Mouse (Mus musculus): ENCODE results near the gene Olfml1. TPM values are rescaled to one million over a fixed set of nuclear protein-coding genes. Genes with fewer than 3 reads are reported as not detected.

Gene Olfml1
- 6.5 and 7.2 TPM in 2 replicates for polyA plus RNA-seq (2016; fragmentation: Nextera tagmentation; extraction: Ambion mirVana)

DNA sequence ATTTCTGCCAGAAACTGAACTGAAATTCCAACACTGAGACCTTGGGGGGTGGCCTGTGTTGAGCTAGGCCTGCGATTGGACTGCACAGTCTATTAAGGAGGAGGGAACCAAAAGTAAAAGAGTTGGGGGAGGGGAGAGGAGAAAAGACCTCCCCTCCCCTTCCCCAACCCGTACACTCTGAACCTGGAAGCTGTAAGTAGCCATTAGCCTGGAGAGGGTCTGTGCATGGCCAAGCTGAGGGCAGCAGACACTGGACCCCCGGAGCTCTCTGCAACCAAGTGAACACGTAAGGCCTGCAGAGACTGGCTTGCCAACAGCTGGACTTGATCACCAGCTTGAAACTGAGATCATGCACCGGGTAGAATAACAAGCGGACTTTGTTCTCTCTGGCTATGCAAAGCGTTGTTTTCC is at the start of gene Olfml1:
Gene Olfml1 (plus strand): TSS at position 186 of the 411 bp plus-strand sequence.
- Histone ChIP-seq H3K27ac (ENCODE audit: poor library complexity, severe bottlenecking) (peak within 1 kb of the TSS; percentile 44), H3K4me3 (peak within 1 kb of the TSS; percentile 19), H3K4me2 (peak within 1 kb of the TSS; percentile 39), H3K4me1 (replicated peaks) (no peaks in the 10 kb centered on the region), H3K36me3 (peaks cover 5% of the 10 kb centered on the region; the same call in 1 of the 2 replicates), H3K9ac (no peak within 1 kb of the TSS), H3K27me3 (replicated peaks) (no peaks in the 10 kb centered on the region), H3K9me3 (replicated peaks) (no peaks in the 10 kb centered on the region)
- 48% methylated on average over 7 of the region's 7 CpGs for WGBS
- ATAC-seq (ENCODE audit: insufficient number of reproducible peaks, low FRiP score) = peak; percentile 77

DNA sequence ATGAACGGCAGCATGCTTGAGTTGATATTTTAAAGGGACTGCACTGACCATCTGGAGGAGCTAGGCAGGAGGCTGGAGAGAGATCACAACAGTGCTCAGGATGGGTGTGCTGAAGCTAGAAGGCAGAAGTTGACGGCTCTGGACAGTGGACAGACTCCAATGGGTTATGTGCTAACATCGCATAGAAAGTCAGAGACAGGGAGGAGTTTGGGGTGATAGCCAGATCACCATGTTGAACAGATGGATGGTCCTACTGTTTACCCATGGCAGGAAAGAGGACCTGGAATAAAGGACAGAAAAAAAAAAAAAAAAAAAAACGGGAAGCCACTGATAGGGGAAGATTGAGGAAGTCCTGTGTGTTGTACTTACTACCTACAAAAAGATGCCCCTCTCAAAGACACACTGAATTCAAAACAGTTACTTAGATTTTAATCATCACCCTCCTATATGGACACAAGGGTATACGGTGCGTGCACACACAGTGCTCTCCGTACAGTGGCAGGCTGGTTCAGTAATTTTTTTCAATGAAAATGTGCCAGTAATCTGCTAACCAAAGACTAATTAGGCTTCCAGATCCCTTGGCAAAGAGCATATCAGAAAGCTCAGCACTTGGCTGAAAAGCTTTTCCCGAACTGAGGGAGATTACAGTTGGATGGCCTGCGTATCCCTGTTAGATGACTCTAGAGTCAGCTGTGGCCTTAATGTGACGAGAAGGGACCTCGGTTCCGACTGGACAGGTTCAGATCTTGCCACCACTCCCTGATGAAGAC is 47.8 kb upstream of the Olfml1 start:
- H3K4me1 ChIP-seq (replicated peaks) = no peaks in the 10 kb centered on the region
- H3K4me2 ChIP-seq = no peak overlapping the region
- H3K9ac ChIP-seq = no peak overlapping the region
- no peak overlapping the region for H3K27ac ChIP-seq (ENCODE audit: poor library complexity, severe bottlenecking)
- H3K4me3 ChIP-seq = no peak overlapping the region
- H3K27me3 ChIP-seq (replicated peaks) = 0 out of 2 replicates have a peak, but pooled peaks cover 4% of the 10 kb centered on the region
- no peaks in the 10 kb centered on the region for H3K9me3 ChIP-seq (replicated peaks)
- H3K36me3 ChIP-seq = no peaks in the 10 kb centered on the region
- 75% methylated on average over 12 of the region's 12 CpGs for WGBS
- ATAC-seq (ENCODE audit: insufficient number of reproducible peaks, low FRiP score) = no peak

DNA sequence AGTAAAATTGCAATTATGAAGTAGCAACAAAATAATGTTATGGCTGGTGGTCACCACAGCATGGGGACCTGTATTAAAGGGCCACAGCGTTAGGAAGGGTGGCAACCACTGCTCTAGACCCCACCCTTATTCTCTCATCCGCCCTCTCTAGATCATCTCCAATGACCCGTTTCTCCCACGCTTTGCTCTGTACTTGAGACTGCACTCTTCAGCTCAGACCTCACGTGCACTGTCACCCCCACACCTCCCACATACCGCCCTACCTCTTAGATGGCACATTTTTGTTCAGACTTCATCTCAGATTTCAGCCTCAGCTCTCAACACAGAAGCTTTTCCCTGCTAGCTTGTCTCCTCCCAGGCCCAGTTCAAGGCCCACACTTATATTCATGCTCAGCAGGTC is 45.8 kb upstream of the Olfml1 start:
- no peak overlapping the region for H3K9ac ChIP-seq
- no peaks in the 10 kb centered on the region for H3K36me3 ChIP-seq
- ATAC-seq (ENCODE audit: insufficient number of reproducible peaks, low FRiP score) = no peak
- no peak overlapping the region for H3K27ac ChIP-seq (ENCODE audit: poor library complexity, severe bottlenecking)
- 80% methylated on average over 6 of the region's 6 CpGs for WGBS
- H3K4me1 ChIP-seq (replicated peaks) = no peaks in the 10 kb centered on the region
- H3K9me3 ChIP-seq (replicated peaks) = no peaks in the 10 kb centered on the region
- H3K27me3 ChIP-seq (replicated peaks) = 0 out of 2 replicates have a peak, but pooled peaks cover 4% of the 10 kb centered on the region
- no peak overlapping the region for H3K4me3 ChIP-seq
- no peak overlapping the region for H3K4me2 ChIP-seq

DNA sequence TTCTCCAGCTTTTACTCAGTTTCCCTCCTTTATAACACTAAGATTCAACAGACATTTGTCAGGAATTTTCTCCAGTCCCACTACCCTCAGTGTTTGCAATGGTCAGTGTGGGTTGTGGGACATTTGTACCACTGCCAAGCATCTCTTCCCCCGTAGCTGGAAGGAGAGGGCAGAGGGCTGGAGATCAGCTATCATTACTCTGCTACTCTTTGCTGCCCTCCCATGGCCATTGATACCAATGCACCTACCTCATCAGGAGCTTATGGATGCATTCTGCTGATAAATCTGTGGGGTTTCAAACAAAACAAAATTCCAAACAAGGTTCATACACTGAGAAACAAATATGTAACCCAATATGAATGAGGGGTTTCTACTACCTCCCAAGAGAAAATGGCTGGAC is 40.9 kb upstream of the Olfml1 start:
- Histone ChIP-seq H3K9ac (no peak overlapping the region), H3K9me3 (replicated peaks) (no peaks in the 10 kb centered on the region), H3K4me1 (replicated peaks) (no peaks in the 10 kb centered on the region), H3K27me3 (replicated peaks) (no peaks in the 10 kb centered on the region), H3K27ac (ENCODE audit: poor library complexity, severe bottlenecking) (no peak overlapping the region), H3K4me2 (no peak overlapping the region), H3K36me3 (no peaks in the 10 kb centered on the region), H3K4me3 (no peak overlapping the region)
- WGBS = 11% methylated on average over 1 of the region's 1 CpGs
- no peak for ATAC-seq (ENCODE audit: insufficient number of reproducible peaks, low FRiP score)

DNA sequence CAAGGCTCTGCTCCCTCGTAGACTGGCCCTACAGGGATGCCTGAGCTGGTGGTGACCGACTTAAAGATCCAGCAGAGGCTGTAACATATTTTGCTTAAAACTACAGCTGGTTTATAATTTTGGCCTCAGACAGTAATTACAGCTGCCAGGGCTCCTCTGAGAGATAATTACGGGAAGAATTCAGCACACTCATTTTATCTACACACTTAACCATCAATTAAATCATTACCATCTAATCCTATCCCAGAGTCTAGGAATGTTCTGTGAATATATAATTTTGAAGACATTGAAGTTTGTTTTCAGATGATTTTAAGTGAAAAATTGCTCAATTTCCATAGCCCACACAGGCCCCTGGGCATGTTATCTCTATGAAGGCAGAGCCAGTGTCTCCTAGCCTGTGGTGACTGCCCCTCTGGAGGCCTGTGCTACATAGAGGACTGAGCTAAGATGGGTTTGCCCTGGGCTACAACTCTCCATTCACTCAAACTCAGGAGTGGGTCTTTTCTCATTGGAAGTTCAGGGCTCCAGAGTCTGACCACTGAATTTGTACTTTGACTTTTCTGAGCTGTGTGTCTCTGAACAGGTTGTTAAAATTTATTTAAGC is 39.0 kb upstream of the Olfml1 start:
- no peak for ATAC-seq (ENCODE audit: insufficient number of reproducible peaks, low FRiP score)
- Histone ChIP-seq H3K27me3 (replicated peaks) (no peaks in the 10 kb centered on the region), H3K4me2 (no peak overlapping the region), H3K9ac (no peak overlapping the region), H3K27ac (ENCODE audit: poor library complexity, severe bottlenecking) (no peak overlapping the region), H3K36me3 (no peaks in the 10 kb centered on the region), H3K4me3 (no peak overlapping the region), H3K4me1 (replicated peaks) (no peaks in the 10 kb centered on the region), H3K9me3 (replicated peaks) (no peaks in the 10 kb centered on the region)
- WGBS = 71% methylated on average over 3 of the region's 3 CpGs

DNA sequence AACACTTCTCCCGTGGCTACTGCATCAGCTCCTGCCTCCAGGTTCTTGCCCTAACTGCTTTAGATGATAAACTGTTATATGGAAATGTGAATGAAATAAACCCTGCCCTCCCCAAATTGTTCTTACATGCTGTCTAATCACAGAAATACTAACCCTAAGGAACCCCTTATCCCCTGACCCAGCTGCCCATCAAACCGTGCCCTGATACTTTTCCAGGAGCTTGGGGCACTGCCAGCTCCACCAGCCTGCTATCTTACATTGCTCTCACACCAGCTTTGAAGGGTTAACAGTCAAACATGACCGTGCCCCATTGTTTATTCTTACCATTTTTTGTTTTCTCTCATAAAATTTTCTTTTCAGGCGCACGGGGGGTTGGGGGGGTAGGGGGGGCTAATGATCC is 37.9 kb upstream of the Olfml1 start:
- Histone ChIP-seq H3K4me1 (replicated peaks) (no peaks in the 10 kb centered on the region), H3K4me2 (no peak overlapping the region), H3K27ac (ENCODE audit: poor library complexity, severe bottlenecking) (no peak overlapping the region), H3K9me3 (replicated peaks) (peaks cover 3% of the 10 kb centered on the region; the same call in 1 of the 2 replicates), H3K4me3 (no peak overlapping the region), H3K27me3 (replicated peaks) (no peaks in the 10 kb centered on the region), H3K36me3 (no peaks in the 10 kb centered on the region), H3K9ac (no peak overlapping the region)
- WGBS = 61% methylated on average over 5 of the region's 5 CpGs
- no peak for ATAC-seq (ENCODE audit: insufficient number of reproducible peaks, low FRiP score)

DNA sequence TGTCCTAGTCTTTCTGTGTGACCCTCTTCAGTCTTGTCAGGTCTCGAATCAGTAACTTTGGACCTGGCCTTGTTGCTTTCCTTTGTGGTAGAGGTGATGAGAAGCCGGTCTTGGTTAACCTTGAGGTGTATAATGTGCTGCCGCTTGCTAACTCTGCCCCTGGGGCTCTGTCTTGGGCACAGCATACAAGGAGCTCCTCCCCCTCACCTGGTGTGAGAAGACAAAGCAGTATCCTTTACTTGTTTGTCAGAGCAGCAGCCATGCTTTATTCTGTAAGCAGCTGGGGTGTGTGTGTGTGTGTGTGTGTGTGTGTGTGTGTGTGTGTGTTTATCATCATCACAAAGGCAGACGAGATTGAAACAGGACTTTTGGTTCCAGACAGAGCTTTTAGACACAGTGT is 31.9 kb upstream of the Olfml1 start:
- WGBS = 78% methylated on average over 4 of the region's 4 CpGs
- ATAC-seq (ENCODE audit: insufficient number of reproducible peaks, low FRiP score) = no peak
- H3K4me2 ChIP-seq = no peak overlapping the region
- no peak overlapping the region for H3K27ac ChIP-seq (ENCODE audit: poor library complexity, severe bottlenecking)
- H3K4me1 ChIP-seq (replicated peaks) = 0 out of 2 replicates have a peak, but pooled peaks cover 3% of the 10 kb centered on the region
- no peak overlapping the region for H3K4me3 ChIP-seq
- H3K27me3 ChIP-seq (replicated peaks) = no peaks in the 10 kb centered on the region
- no peak overlapping the region for H3K9ac ChIP-seq
- peaks cover 10% of the 10 kb centered on the region; the same call in 1 of the 2 replicates for H3K9me3 ChIP-seq (replicated peaks)
- no peaks in the 10 kb centered on the region for H3K36me3 ChIP-seq

DNA sequence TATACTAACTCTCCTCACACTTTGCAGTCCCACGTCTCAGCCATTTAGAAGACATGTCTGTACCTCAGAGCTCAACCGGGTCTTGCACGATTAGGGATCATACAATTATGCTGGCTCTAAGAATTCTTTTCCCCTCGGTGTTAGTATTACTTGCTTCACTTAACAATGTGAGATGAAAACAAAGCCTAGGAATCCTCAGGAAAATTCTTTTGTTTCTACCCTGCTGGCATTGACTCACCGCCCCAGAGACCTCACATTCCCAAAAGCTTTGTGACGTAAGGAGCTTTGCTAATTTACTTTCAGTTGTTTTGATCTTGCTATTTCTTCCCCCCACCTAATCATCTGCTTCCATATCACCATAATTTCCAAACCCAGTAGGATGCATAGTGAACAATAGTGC is 30.7 kb upstream of the Olfml1 start:
- 72% methylated on average over 6 of the region's 6 CpGs for WGBS
- no peak overlapping the region for H3K4me2 ChIP-seq
- H3K36me3 ChIP-seq = no peaks in the 10 kb centered on the region
- 0 out of 2 replicates have a peak, but pooled peaks cover 3% of the 10 kb centered on the region for H3K4me1 ChIP-seq (replicated peaks)
- no peak overlapping the region for H3K4me3 ChIP-seq
- H3K27ac ChIP-seq (ENCODE audit: poor library complexity, severe bottlenecking) = no peak overlapping the region
- ATAC-seq (ENCODE audit: insufficient number of reproducible peaks, low FRiP score) = no peak
- no peaks in the 10 kb centered on the region for H3K27me3 ChIP-seq (replicated peaks)
- H3K9ac ChIP-seq = no peak overlapping the region
- peaks cover 10% of the 10 kb centered on the region; the same call in 1 of the 2 replicates for H3K9me3 ChIP-seq (replicated peaks)

DNA sequence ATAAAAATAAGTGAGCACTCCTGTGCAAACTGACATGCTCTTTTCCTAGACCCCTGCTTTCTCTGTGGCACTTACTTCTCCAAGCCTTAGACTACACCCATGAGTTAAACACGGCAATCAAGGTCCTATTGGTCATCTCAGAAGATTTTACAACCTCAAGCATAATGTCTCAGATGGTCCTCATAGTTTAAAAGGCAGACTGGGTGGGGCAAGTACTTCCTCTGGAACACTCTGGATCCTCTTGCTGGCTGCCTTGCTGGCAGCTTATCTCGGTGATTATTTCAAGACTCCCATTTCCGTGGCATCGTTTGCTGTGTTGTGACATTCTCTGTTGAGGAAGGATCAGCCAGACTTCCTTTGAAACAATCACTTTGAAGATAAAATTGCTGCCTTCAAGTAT is 27.2 kb upstream of the Olfml1 start:
- Histone ChIP-seq H3K9ac (no peak overlapping the region), H3K27me3 (replicated peaks) (no peaks in the 10 kb centered on the region), H3K27ac (ENCODE audit: poor library complexity, severe bottlenecking) (no peak overlapping the region), H3K4me3 (no peak overlapping the region), H3K36me3 (no peaks in the 10 kb centered on the region), H3K4me1 (replicated peaks) (0 out of 2 replicates have a peak, but pooled peaks cover 3% of the 10 kb centered on the region), H3K4me2 (no peak overlapping the region), H3K9me3 (replicated peaks) (0 out of 2 replicates have a peak, but pooled peaks cover under 1% of the 10 kb centered on the region)
- WGBS = 19% methylated on average over 4 of the region's 4 CpGs
- ATAC-seq (ENCODE audit: insufficient number of reproducible peaks, low FRiP score) = no peak

DNA sequence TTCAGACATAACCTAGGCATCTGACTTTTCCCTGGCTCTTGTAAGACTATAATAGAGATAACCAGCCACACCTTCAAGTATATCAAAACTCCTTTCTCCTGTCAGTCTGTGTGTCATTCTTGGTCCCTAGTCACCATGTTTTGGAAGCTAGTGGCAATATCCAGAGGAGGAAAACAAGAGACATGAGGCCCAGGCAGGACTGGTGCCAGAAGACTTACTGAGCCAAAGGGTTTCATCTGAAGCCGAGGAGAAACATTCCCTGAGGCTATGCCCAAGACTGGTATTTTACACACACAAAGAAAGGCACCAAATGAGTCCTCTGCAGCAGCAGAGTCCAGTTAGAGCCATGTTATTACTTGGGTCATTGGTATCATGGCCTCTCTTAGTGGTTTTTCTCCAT is 22.2 kb upstream of the Olfml1 start:
- Histone ChIP-seq H3K9ac (no peak overlapping the region), H3K27ac (ENCODE audit: poor library complexity, severe bottlenecking) (no peak overlapping the region), H3K9me3 (replicated peaks) (no peaks in the 10 kb centered on the region), H3K27me3 (replicated peaks) (no peaks in the 10 kb centered on the region), H3K4me1 (replicated peaks) (0 out of 2 replicates have a peak, but pooled peaks cover 2% of the 10 kb centered on the region), H3K36me3 (no peaks in the 10 kb centered on the region), H3K4me2 (no peak overlapping the region), H3K4me3 (no peak overlapping the region)
- 41% methylated on average over 1 of the region's 1 CpGs for WGBS
- no peak for ATAC-seq (ENCODE audit: insufficient number of reproducible peaks, low FRiP score)

DNA sequence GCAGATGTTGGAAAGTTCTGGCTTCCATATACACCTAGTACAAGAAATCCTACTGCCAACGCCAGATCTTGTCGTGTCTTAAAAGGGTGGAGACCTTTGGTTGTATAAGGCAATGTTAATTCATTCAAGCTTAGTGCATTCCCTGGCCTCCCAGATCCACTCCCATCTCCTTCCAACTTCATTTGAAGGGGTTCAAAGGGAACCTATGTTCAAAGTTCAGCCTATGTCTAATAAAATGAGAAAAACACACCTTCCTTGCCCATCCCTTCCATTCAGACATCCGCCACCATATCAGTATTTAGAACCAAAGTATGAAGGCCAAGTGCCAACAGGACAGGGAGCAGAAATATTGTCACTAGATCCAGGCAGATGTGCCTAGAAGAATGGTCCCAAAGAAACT is 19.4 kb upstream of the Olfml1 start:
- Histone ChIP-seq H3K4me2 (no peak overlapping the region), H3K4me1 (replicated peaks) (no peaks in the 10 kb centered on the region), H3K9me3 (replicated peaks) (no peaks in the 10 kb centered on the region), H3K27me3 (replicated peaks) (no peaks in the 10 kb centered on the region), H3K4me3 (no peak overlapping the region), H3K9ac (no peak overlapping the region), H3K36me3 (no peaks in the 10 kb centered on the region), H3K27ac (ENCODE audit: poor library complexity, severe bottlenecking) (no peak overlapping the region)
- no peak for ATAC-seq (ENCODE audit: insufficient number of reproducible peaks, low FRiP score)
- WGBS = 72% methylated on average over 3 of the region's 3 CpGs

Measured in heart, embryonic 12.5 days (tissue).